Mouse (Mus musculus) small intestine, adult 2 months (tissue): ENCODE results near the gene Fkbp3. TPM values are rescaled to one million over a fixed set of nuclear protein-coding genes. Genes with fewer than 3 reads are reported as not detected.

Experiments
- H3K27ac ChIP-seq: fragments of 200-500 bp; 2 replicates; pipeline ENCODE4 v1.5.1; 2012; ENCODE audit warnings: low read depth, low read length, control low read depth, inconsistent platforms; ENCODE audit not compliant: insufficient read depth
- H3K27me3 ChIP-seq: fragments of 200-500 bp; 2 replicates; pipeline ENCODE4 v1.6.1; 2012; ENCODE audit warnings: mild to moderate bottlenecking, moderate library complexity, low read length, inconsistent platforms; ENCODE audit not compliant: control insufficient read depth, insufficient read depth
- H3K36me3 ChIP-seq: fragments of 200-500 bp; 2 replicates; pipeline ENCODE4 v1.6.1; 2012; ENCODE audit warnings: mild to moderate bottlenecking, low read length, control low read depth, inconsistent platforms; ENCODE audit not compliant: control insufficient read depth, insufficient read depth
- H3K4me1 ChIP-seq: fragments of 200-500 bp; 2 replicates; pipeline ENCODE4 v1.6.1; 2012; ENCODE audit warnings: low read length, inconsistent platforms, mixed read lengths; ENCODE audit not compliant: control insufficient read depth, insufficient read depth, insufficient read length
- H3K4me3 ChIP-seq: fragments of 200-500 bp; 2 replicates; pipeline ENCODE4 v1.5.1; 2012; ENCODE audit warnings: low read depth, mild to moderate bottlenecking, control low read depth, inconsistent platforms, low read length, moderate library complexity
- CTCF ChIP-seq: fragments of 200-500 bp; IDR thresholded peaks from 2 replicates; pipeline ENCODE4 v1.5.1; 2012; ENCODE audit warnings: low read depth, mild to moderate bottlenecking, control low read depth, inconsistent platforms, low read length, moderate library complexity, mixed read lengths; ENCODE audit not compliant: insufficient replicate concordance, insufficient read length; ENCODE audit errors: extremely low read depth
- POLR2A ChIP-seq: fragments of 200-500 bp; IDR thresholded peaks from 2 replicates; pipeline ENCODE4 v1.6.1; 2012; ENCODE audit warnings: low read depth, mild to moderate bottlenecking, control low read depth, inconsistent platforms, low read length, moderate library complexity
- WGBS: fragments of 180-500 bp; shearing (Covaris S2); methylation state at CpG from one replicate; pipeline ENCODE4 v1.1.7; 2018; 5-methylcytosine and 5-hydroxymethylcytosine counted together
- polyA plus RNA-seq: library from polyadenylated mRNA; depleted of rRNA; stranded (reverse); fragments of >200 nt; gene quantifications from 2 replicates; pipeline ENCODE4 v1.2.3, GENCODE M21; 2012; rRNA removed

Fkbp3 gene
- polyA plus RNA-seq, 1 experiment: 4.3 TPM

- Histone ChIP-seq H3K4me1 (no peaks in the 10 kb centered on the region), H3K4me3 (peak overlapping the region; percentile 99), H3K27ac (peak overlapping the region; percentile 89; the same call in 1 of the 2 replicates), H3K36me3 (no peaks in the 10 kb centered on the region), H3K27me3 (no peaks in the 10 kb centered on the region)
- TF ChIP-seq POLR2A: no peak
- no peak for TF ChIP-seq CTCF
- WGBS: 44% methylated on average over 8 of the region's 8 CpGs
These were observed 38.0 kb downstream of the Fkbp3 start for GRCm38 (mm10) chr12:65035839-65036189.

DNA sequence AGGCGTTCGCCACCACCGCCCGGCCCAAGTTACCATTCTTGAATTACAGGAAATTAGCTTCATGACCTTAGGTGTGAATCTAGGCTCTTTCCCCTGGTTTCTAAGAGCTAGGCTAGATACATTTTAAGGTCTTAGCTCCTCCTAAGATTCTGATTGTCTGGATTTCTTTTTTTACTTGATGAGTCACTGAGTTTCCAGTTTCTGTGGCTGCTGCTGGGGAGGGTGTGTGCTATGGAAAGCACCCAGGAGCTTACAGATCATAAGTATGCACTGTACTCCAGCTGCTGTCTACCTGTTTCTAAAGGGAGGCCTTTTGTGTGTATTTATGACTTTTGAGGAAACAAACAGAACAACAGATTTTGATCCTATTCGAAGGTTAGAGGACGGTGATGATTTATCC, 51.0 kb downstream of the Fkbp3 start:
- no peak overlapping the region for H3K27ac ChIP-seq
- H3K36me3 ChIP-seq: peaks cover 8% of the 10 kb centered on the region
- no peaks in the 10 kb centered on the region for H3K27me3 ChIP-seq
- no peaks in the 10 kb centered on the region for H3K4me1 ChIP-seq
- 99% methylated on average over 6 of the region's 6 CpGs for WGBS
- TF ChIP-seq POLR2A: no peak
- H3K4me3 ChIP-seq: no peak overlapping the region

Other genes starting within 250 kb of the Fkbp3 start
- gene Gm527, start 156.1 kb downstream of the Fkbp3 start, polyA plus RNA-seq: 0.18 and 0.34 TPM in 2 replicates
- gene Klhl28, start 108.5 kb downstream of the Fkbp3 start, polyA plus RNA-seq: 0.27 and 0.62 TPM in 2 replicates
- gene Togaram1, start 108.2 kb downstream of the Fkbp3 start, polyA plus RNA-seq: 0.79 and 1.1 TPM in 2 replicates
- 1.1 and 2.2 TPM in 2 replicates for gene Prpf39, start 37.7 kb downstream of the Fkbp3 start, polyA plus RNA-seq
- 0.80 and 0.94 TPM in 2 replicates for gene Fancm, start 1.6 kb upstream of the Fkbp3 start, polyA plus RNA-seq
- 0.04 and 0.22 TPM in 2 replicates for gene Mis18bp1, start 98.6 kb upstream of the Fkbp3 start, polyA plus RNA-seq
- not detected in 2 replicates for gene Wdr20rt, start 151.5 kb upstream of the Fkbp3 start, polyA plus RNA-seq